Mouse (Mus musculus) skeletal muscle tissue, adult 2 months (tissue): ENCODE results near the gene Pik3r5.

Experiments used
- DNase-seq: peaks from one replicate; pipeline ENCODE4 v3.0.0-alpha.2; 2012; ENCODE audit warnings: low read depth, low spot score

Gene Pik3r5

GRCm38 (mm10) chr11:68448356-68448755 is 16.4 kb downstream of the Pik3r5 start:
- DNase-seq: no peak

DNA sequence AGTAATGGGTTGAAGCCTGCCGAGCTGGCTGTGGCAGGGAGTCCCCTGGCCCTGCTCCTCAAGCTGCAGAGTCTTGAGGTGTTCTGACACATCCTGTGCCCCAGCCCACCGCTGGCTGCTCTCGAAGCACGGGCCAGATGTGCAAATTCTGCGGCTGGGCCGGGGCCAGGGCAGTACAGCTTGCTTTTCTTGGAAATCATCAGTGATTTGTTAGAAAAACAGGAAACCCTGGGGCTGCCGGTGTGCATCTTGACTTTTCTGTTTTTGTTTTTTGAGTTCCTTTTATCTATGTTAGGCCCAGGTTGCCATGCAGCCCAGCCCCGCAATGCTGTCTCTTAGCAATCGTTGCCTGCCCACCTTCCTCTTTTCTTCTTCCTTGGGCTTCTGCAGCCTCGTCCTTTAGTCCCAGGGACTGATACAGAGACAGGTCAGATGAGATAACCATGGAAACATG is 19.4 kb downstream of the Pik3r5 start:
- no peak for DNase-seq

DNA sequence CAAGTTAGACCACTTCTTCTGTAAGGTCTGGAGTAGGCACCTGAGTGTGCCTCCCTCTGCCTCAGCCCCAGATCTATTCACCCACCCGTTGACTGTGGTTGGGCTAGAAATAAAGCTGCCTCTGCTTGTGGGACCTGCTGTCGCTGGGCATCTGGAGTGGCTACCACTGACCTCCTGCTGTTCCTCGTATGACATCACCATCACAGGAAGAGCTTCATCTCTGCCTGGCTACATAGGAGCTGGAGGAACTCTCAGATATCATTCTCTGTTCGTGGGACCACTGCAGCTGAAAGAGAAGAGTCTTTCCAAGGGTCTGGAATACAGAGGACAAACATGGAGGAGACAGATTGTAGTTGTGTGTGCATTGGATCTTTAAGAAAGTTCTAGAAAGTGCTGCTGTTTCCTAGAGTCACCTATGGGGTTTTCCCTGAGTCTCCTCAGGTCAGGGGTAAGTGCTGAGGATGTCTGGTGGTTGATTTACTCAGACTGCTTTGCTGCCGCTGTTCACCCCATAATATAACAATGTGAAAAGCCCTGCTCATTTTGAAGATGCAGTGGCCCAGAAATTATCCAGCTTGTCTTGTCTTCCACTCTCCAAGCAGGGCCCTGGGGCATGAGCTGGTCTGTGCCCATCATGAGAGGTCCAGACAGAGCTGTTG is 20.0 kb downstream of the Pik3r5 start:
- no peak for DNase-seq

DNA sequence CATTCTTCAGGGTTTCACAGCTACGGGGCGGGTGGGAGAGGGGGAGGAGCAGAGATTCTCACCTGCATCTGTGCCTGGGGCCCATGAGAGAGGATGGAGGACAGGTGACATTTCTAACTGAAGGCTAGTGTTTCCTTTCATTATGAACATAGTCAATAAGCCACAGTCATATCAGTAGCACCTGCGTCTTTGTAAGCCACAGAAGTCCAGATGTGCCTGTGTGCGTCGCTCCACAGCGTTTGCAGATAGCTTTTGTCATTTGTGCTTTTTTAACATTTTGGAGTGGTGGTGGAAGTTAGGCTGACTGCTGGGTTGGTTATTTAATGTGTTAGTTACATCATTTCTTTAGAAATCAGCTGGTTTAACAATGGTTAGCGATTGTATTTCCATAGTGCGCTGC is 20.8 kb downstream of the Pik3r5 start:
- no peak for DNase-seq

GRCm38 (mm10) chr11:68453301-68453700 is 21.4 kb downstream of the Pik3r5 start:
- no peak for DNase-seq

DNA sequence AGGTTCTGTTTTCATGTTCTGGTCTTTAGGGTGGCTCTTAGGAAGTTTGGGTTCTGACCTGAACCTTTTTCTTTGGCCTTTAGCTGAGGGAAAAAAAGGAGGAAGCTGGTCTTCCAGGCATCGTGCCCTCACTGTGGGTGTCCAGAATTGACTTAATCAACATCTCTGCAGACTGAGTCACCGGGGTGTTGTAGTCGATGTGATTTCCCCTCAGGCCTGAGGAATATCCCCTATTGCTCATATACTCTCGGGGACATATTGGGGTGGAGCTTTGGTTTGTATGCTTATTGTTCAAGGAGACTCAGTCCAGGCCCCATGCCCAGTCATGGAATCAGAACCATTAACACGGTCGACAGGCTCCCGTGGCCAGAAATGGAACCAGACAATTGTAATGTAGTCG is 26.2 kb downstream of the Pik3r5 start:
- DNase-seq: peak; percentile 13

- DNase-seq: no peak
Observed at GRCm38 (mm10) chr11:68459021-68459420, 27.1 kb downstream of the Pik3r5 start.

- no peak for DNase-seq
Observed at GRCm38 (mm10) chr11:68459486-68459885, 27.6 kb downstream of the Pik3r5 start.

DNA sequence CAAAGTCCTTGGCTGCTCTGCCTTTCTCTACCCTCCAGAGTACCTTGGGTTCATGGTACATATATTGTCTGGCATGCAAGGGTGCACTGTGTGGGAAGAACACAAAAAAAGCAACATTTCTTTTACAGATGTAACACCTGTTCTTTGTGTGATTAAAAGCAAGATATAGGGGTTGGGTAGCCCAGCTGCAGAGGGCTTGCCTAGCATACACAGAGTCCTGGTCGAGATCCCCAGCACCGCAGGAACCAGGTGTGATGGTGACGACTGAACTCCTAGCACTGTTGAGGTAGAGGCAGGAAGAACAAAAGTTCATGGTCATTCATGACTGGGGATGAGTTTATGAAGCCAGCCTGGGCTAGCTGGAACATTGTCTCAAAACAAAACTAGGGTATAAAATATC is 30.8 kb downstream of the Pik3r5 start:
- no peak for DNase-seq

GRCm38 (mm10) chr11:68464260-68464659 is 32.3 kb downstream of the Pik3r5 start:
- DNase-seq: no peak

DNA sequence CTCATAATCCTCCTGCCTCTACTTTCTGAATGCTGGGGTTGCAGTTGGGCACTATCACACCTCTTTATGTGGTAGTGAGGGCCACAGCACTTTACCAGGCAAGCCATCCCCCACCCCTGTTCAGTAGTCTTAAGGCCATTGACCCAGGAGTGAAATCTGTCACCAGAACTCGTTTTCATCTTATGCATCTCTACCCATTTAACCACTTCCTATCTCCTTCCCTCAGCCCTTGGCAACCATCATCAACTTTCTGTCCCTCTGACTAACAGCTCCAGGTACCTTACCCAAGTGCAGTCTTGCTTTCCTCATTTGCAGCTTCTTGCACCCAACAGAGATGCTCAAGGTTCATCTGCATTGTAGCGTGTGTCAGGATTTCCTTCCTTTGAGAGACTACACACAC is 33.2 kb downstream of the Pik3r5 start:
- DNase-seq: no peak

GRCm38 (mm10) chr11:68467441-68467840 is 35.5 kb downstream of the Pik3r5 start:
- DNase-seq: no peak

DNA sequence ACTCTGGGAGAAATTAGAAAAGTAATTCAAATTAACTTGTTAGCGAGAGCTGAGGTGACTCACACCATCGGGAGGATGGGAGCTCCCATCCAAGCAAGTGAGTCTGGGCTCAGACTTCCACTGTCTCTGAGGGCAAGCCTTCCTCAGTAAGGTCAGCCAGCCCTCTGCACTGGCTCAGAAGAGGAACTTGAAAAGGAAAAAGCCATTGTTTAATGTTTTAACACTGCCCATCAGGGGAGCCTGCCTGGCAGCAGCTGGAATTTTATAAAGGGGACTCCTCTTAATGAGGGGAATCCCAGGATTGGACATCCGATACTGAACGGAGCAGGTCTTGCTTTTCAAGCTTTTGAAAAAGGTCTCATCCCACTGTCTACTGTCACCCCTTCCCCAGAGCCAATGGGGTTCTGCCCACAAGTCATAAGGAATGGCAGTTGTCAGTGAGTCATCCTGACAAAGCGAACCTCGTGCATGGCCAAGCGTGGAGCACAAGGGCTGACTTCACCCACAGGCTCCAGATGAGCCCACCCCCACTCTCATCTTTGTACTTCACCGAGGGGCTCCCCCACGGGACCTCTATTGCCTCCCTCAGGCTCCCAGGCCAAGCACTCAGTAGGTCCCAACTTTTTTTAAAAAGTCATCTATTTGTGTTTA is 36.2 kb downstream of the Pik3r5 start:
- DNase-seq: no peak

DNA sequence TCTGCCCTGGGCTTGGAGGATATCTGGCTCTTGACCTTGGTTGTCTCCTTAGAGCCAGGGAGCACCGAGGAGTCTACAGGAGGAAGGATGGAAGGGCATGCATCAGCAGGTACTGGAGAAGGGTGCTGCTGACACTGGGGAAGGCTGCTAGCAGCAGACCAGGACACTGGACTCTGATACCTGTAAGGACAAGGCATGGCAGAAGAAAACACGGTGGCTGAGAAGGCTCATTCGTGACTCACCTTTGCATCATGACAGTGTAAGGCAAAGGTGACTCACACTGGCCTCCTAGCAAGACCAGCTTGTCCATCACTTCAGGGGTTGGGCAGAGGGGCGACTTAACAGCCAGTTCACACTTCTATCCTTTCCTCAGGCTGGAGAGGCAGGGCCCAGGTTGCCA is 37.0 kb downstream of the Pik3r5 start:
- DNase-seq: no peak

DNA sequence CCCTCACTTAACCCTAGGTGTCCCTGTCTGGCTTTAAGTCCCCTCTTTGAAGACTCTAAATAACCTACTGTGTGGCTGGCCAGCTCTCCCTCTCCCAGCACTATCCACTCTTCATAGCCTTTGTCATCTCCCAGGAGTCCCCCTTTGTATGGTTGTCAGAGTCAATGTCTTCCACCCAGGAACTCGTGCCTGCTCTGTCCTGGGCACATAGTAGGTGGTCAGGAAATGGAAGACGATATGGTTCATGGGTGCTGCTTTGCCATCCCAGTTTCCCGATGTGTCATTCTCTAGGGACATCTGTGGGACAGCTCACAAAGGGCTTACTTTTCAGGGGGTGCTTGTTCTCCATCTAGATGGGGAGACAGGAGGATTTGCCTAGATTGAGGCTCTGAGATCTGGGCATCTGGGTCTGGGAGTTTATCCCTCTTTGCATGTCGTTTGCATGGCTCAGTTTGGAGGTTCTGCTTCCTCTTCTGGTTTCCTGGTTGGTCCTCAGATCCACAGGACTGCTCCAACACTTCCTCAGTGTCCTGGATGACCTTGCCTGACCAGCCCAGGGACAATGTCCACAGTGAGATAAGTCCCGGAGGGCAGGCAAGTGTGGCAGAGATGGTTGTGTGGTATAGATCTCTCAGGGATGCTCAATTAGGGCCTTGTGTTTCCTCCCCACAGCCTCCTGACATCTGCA is 40.4 kb downstream of the Pik3r5 start:
- no peak for DNase-seq

- no peak for DNase-seq
Observed at GRCm38 (mm10) chr11:68474600-68474999, 42.7 kb downstream of the Pik3r5 start.

- DNase-seq: no peak
Observed at GRCm38 (mm10) chr11:68475676-68476075, 43.8 kb downstream of the Pik3r5 start.

DNA sequence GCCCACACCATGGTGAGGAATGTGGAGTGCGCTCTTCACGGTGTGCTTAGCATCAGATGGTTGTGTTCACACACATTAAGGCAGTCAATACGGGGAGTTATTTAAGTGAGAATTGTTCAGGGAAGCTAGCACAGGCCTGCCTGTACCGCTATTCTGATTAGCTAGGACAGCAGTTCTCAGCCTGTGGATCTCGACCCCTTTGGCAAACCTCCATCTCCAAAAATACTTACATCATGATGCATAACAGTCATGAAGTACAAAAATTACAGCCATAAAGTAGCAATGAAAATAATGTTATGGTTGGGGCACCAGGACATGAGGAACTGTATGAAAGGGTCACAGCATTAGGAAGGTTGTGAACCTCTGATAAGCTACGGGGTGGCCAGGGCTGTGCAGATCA is 45.7 kb downstream of the Pik3r5 start:
- DNase-seq: no peak

DNA sequence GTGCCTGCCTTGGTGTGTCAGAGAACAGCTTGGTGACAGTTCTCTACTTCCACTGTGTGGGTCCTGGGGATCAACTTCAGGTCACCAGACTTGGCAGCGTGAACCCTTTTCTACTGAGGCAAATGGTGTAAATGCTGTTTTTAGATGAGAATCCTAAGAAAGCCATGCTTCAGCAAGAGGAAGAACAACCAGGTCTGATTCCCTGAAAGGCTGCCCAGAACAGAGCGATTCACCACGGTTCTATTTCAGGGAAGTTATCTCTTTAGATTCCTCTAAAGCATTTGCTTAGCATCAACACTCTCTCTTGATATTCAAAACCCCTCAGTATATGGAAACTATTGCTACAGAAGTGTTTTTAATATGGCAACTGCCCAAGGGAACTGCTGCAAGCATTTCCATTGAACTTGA is 46.7 kb downstream of the Pik3r5 start:
- no peak for DNase-seq

- no peak for DNase-seq
Observed at GRCm38 (mm10) chr11:68480660-68481059, 48.7 kb downstream of the Pik3r5 start.

- DNase-seq: no peak
Observed at GRCm38 (mm10) chr11:68482001-68482400, 50.1 kb downstream of the Pik3r5 start.

- no peak for DNase-seq
Observed at GRCm38 (mm10) chr11:68483213-68483612, 51.3 kb downstream of the Pik3r5 start.

GRCm38 (mm10) chr11:68484431-68484830 is 52.5 kb downstream of the Pik3r5 start:
- no peak for DNase-seq
